8 mouse cellular contexts compared by ENCODE assay signal in the genomic region with DNA sequence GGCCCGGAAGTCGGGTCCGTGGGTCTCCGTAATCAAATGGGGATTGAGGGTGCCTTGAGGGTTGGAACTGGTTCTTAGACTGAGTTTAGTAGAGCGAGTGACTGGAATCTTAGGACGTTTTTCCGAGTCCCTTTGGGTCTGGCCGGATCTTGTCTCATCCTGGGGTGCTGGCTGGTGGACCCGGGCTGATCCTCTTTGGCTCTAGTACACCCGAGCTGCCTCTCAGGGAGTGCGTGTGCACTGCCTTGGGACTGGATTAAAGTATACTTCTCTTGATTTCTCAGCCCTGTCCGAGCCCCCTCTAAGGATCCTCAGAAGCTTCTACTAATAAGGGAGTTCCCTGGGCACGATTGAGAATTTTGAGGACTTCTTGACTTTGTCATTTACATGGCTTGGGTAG. TPM values are rescaled to one million over a fixed set of nuclear protein-coding genes. Genes with fewer than 3 reads are reported as not detected.
DNase-seq lines count a peak whose midpoint lies in the region; ATAC-seq lines count a peak whose summit lies in the region.

No protein-coding gene starts in this region.

- peak overlapping the region; percentile 66 for H3K4me3 ChIP-seq in kidney, embryonic 16.5 days (ENCODE audit: low read length)
- peak overlapping the region; percentile 65 for H3K4me3 ChIP-seq in embryonic facial prominence, embryonic 10.5 days
- peak overlapping the region; percentile 43 for H3K4me3 ChIP-seq in intestine, embryonic 14.5 days (ENCODE audit: low read depth, low read length)

- H3K27me3 ChIP-seq in kidney, embryonic 16.5 days (ENCODE audit: insufficient read depth, low read length) = peaks cover 3% of the 10 kb centered on the region
- peaks cover 68% of the 10 kb centered on the region for H3K27me3 ChIP-seq in embryonic facial prominence, embryonic 10.5 days (replicated peaks; ENCODE audit: low read depth, poor library complexity, severe bottlenecking)
- H3K27me3 ChIP-seq in intestine, embryonic 14.5 days (replicated peaks; ENCODE audit: control insufficient read depth, insufficient read depth, low read length) = no peaks in the 10 kb centered on the region

- peaks cover 8% of the 10 kb centered on the region; the same call in 1 of the 2 replicates for H3K36me3 ChIP-seq in kidney, embryonic 16.5 days (ENCODE audit: insufficient read depth, low read length)
- peaks cover 25% of the 10 kb centered on the region for H3K36me3 ChIP-seq in embryonic facial prominence, embryonic 10.5 days (replicated peaks)
- H3K36me3 ChIP-seq in intestine, embryonic 14.5 days (ENCODE audit: control insufficient read depth, insufficient read depth, low read length) = 0 out of 2 replicates have a peak, but pooled peaks cover 13% of the 10 kb centered on the region

- H3K4me2 ChIP-seq in kidney, embryonic 16.5 days (replicated peaks; ENCODE audit: low read depth, low read length) = peak overlapping the region; percentile 55
- H3K4me2 ChIP-seq in intestine, embryonic 14.5 days (ENCODE audit: low read length) = peak overlapping the region; percentile 45

- DNase-seq in kidney, postnatal 25 days = no peak
- no peak for DNase-seq in embryonic facial prominence, embryonic 10.5 days (ENCODE audit: low spot score)
- no peak for DNase-seq in intestine, embryonic 14.5 days (ENCODE audit: low spot score)
- DNase-seq in left cerebral cortex, adult 8-10 months (ENCODE audit: low spot score in 2 of 2) = no peak
- no peak for DNase-seq in spleen, postnatal 36 days (ENCODE audit: low spot score in 2 of 2)
- no peak for DNase-seq in embryo, embryonic 11 days

- H3K9ac ChIP-seq in kidney, embryonic 16.5 days (replicated peaks; ENCODE audit: low read length) = peak overlapping the region; percentile 78
- peak overlapping the region; percentile 50 for H3K9ac ChIP-seq in intestine, embryonic 14.5 days (ENCODE audit: low read length)

- ATAC-seq in kidney, embryonic 16.5 days (ENCODE audit: low FRiP score, low TSS enrichment) = peak; percentile 20
- no peak for ATAC-seq in intestine, embryonic 14.5 days (replicated peaks; ENCODE audit: low FRiP score, low TSS enrichment, low read depth)
- ATAC-seq in monocyte, adult 5-6 weeks (replicated peaks; ENCODE audit: insufficient number of reproducible peaks, low FRiP score, low TSS enrichment, poor library complexity, severe bottlenecking) = 0 out of 2 replicates have a peak, but pooled peaks have one; percentile 3

- no peaks in the 10 kb centered on the region for H3K9me3 ChIP-seq in kidney, embryonic 16.5 days (ENCODE audit: low read length)
- no peaks in the 10 kb centered on the region for H3K9me3 ChIP-seq in embryonic facial prominence, embryonic 10.5 days
- H3K9me3 ChIP-seq in intestine, embryonic 14.5 days (ENCODE audit: control insufficient read depth, low read length) = no peaks in the 10 kb centered on the region

- 19% methylated on average over 13 of the region's 13 CpGs for WGBS in kidney, embryonic 16.5 days
- WGBS in embryonic facial prominence, embryonic 10.5 days = 22% methylated on average over 13 of the region's 13 CpGs
- 17% methylated on average over 13 of the region's 13 CpGs for WGBS in intestine, embryonic 14.5 days

- H3K27ac ChIP-seq in kidney, embryonic 16.5 days (ENCODE audit: low read length) = peak overlapping the region; percentile 35; the same call in 1 of the 2 replicates
- H3K27ac ChIP-seq in embryonic facial prominence, embryonic 10.5 days (replicated peaks) = peak overlapping the region; percentile 84
- H3K27ac ChIP-seq in intestine, embryonic 14.5 days (ENCODE audit: low read depth) = peak overlapping the region; percentile 40; the same call in 1 of the 2 replicates

- peaks cover 4% of the 10 kb centered on the region; the same call in 1 of the 2 replicates for H3K4me1 ChIP-seq in kidney, embryonic 16.5 days (ENCODE audit: insufficient read depth, low read length)
- H3K4me1 ChIP-seq in embryonic facial prominence, embryonic 10.5 days = peaks cover 7% of the 10 kb centered on the region
- H3K4me1 ChIP-seq in intestine, embryonic 14.5 days (replicated peaks; ENCODE audit: control insufficient read depth, insufficient read depth, low read length) = no peaks in the 10 kb centered on the region

RNA-seq across cellular contexts. Expression of gene Piga, which starts 0.4 kb away (rescaled TPM):
- 13.6 and 14.7 TPM in 2 replicates for polyA plus RNA-seq in kidney, embryonic 16.5 days (2015; fragmentation: Nextera tagmentation; extraction: Ambion mirVana)
- 20.0 and 22.4 TPM in 2 replicates for polyA plus RNA-seq in embryonic facial prominence, embryonic 10.5 days (2016; fragmentation: Nextera tagmentation; extraction: Ambion mirVana)
- 20.4 and 22.0 TPM in 2 replicates for polyA plus RNA-seq in intestine, embryonic 14.5 days (2014; fragmentation: Nextera tagmentation; extraction: Ambion mirVana)
- total RNA-seq in monocyte, adult 5-6 weeks (2017) = 10.9 to 15.9 TPM (median 11.4 TPM) in 3 replicates
- total RNA-seq in left cerebral cortex, adult 8-10 months (2022) = 1 to 10 TPM; 6.0 to 6.9 (median 6.2) TPM

RNA-seq across cellular contexts. Expression of gene Asb11, which starts 16.8 kb away (rescaled TPM):
- polyA plus RNA-seq in kidney, embryonic 16.5 days (2015; fragmentation: Nextera tagmentation; extraction: Ambion mirVana) = 0.14 and 0.26 TPM in 2 replicates
- not detected in 2 replicates for polyA plus RNA-seq in embryonic facial prominence, embryonic 10.5 days (2016; fragmentation: Nextera tagmentation; extraction: Ambion mirVana)
- 0.13 and 0.27 TPM in 2 replicates for polyA plus RNA-seq in intestine, embryonic 14.5 days (2014; fragmentation: Nextera tagmentation; extraction: Ambion mirVana)
- total RNA-seq in monocyte, adult 5-6 weeks (2017) = 0.29 TPM in 1 of 3 replicates, not detected in the others
- 1 to 10 TPM; 5.3 to 7.6 (median 6.4) TPM for total RNA-seq in left cerebral cortex, adult 8-10 months (2022)

RNA-seq across cellular contexts. Expression of gene Vegfd, which starts 46.8 kb away (rescaled TPM):
- 21.7 and 22.7 TPM in 2 replicates for polyA plus RNA-seq in kidney, embryonic 16.5 days (2015; fragmentation: Nextera tagmentation; extraction: Ambion mirVana)
- 4.8 and 5.3 TPM in 2 replicates for polyA plus RNA-seq in embryonic facial prominence, embryonic 10.5 days (2016; fragmentation: Nextera tagmentation; extraction: Ambion mirVana)
- polyA plus RNA-seq in intestine, embryonic 14.5 days (2014; fragmentation: Nextera tagmentation; extraction: Ambion mirVana) = 0.98 and 1.7 TPM in 2 replicates
- 0.19 TPM in 1 of 3 replicates, not detected in the others for total RNA-seq in monocyte, adult 5-6 weeks (2017)
- 1 to 10 TPM; 2.1 to 3.2 (median 2.3) TPM for total RNA-seq in left cerebral cortex, adult 8-10 months (2022)
